Comparison of ENCODE assay signal across 10 mouse cellular contexts in genomic region chr7:19701069-19701761, GRCm38 (mm10). TPM values are rescaled to one million over a fixed set of nuclear protein-coding genes. Genes with fewer than 3 reads are reported as not detected.
DNase-seq lines count a peak whose midpoint lies in the region; ATAC-seq and TF ChIP-seq lines count a peak whose summit lies in the region.
"Had no signal": no experiment of that assay in that cellular context is flagged by ENCODE, and none has a peak within 500 bp of the region (broad histone marks: within the 10 kb centered on the region; RNA-seq: fewer than 3 reads in every experiment).

No protein-coding gene starts in this region.

- H3K4me1 ChIP-seq in cortical plate, adult 2 months (ENCODE audit: control insufficient read depth, insufficient read depth, low read length): peaks cover 4% of the 10 kb centered on the region; the same call in 1 of the 2 replicates
- peaks cover 12% of the 10 kb centered on the region for H3K4me1 ChIP-seq in limb, embryonic 11.5 days (ENCODE audit: control insufficient read depth, insufficient read depth, low read length)
- peaks cover 13% of the 10 kb centered on the region for H3K4me1 ChIP-seq in midbrain, embryonic 11.5 days (ENCODE audit: control insufficient read depth, insufficient read depth, low read length)

- peak overlapping the region; percentile 83; the same call in 1 of the 2 replicates for H3K27ac ChIP-seq in cortical plate, adult 2 months (ENCODE audit: insufficient read depth, low read length)
- H3K27ac ChIP-seq in limb, embryonic 11.5 days (replicated peaks; ENCODE audit: low read depth, low read length): no peak overlapping the region
- no peak overlapping the region for H3K27ac ChIP-seq in midbrain, embryonic 11.5 days (ENCODE audit: low read depth, low read length)

- peak; percentile 60 for TF ChIP-seq CTCF in cortical plate, adult 2 months (IDR thresholded peaks at IDR 0.05; ENCODE audit: extremely low read depth, insufficient read depth, low read length)

- no peak overlapping the region for H3K4me2 ChIP-seq in limb, embryonic 11.5 days (ENCODE audit: low read depth, severe bottlenecking)
- H3K4me2 ChIP-seq in midbrain, embryonic 11.5 days: no peak overlapping the region

- ATAC-seq in cerebellum, adult (ENCODE audit: insufficient number of reproducible peaks, low FRiP score, low TSS enrichment): 0 out of 2 replicates have a peak, but pooled peaks have one; percentile 54
- peak; percentile 69; the same call in 1 of the 2 replicates for ATAC-seq in limb, embryonic 11.5 days (ENCODE audit: insufficient number of reproducible peaks, low FRiP score, low TSS enrichment, low read depth)
- ATAC-seq in midbrain, embryonic 11.5 days (ENCODE audit: low FRiP score): peak; percentile 63

- 32% methylated on average over 22 of the region's 22 CpGs for WGBS in limb, embryonic 11.5 days
- 29% methylated on average over 22 of the region's 22 CpGs for WGBS in midbrain, embryonic 11.5 days

- DNase-seq in cerebellum, adult 11-12 months: no peak
- peak; percentile 98 for DNase-seq in heart, adult 11 months
- peak; percentile 85 for DNase-seq in kidney, adult 11 months
- peak; percentile 79 for DNase-seq in limb, embryonic 11.5 days (ENCODE audit: low spot score)
- peak; percentile 90 for DNase-seq in midbrain, embryonic 11.5 days (ENCODE audit: low spot score, missing footprints)
- peak; percentile 64 to 79 for DNase-seq in spleen, postnatal 4 days (ENCODE audit: low spot score in 2 of 2)

- no peak for TF ChIP-seq POLR2A in cortical plate, adult 2 months (IDR thresholded peaks at IDR 0.05; ENCODE audit: extremely low read depth, insufficient read depth, low read length)

- H3K9ac ChIP-seq in limb, embryonic 11.5 days (ENCODE audit: low read length): no peak overlapping the region
- no peak overlapping the region for H3K9ac ChIP-seq in midbrain, embryonic 11.5 days (ENCODE audit: low read length)

- H3K9me3 ChIP-seq in limb, embryonic 11.5 days (ENCODE audit: control insufficient read depth, low read length): no peaks in the 10 kb centered on the region
- H3K9me3 ChIP-seq in midbrain, embryonic 11.5 days (ENCODE audit: control insufficient read depth, low read length): peaks cover 4% of the 10 kb centered on the region; the same call in 1 of the 2 replicates

- H3K4me3 ChIP-seq in cortical plate, adult 2 months (ENCODE audit: insufficient read depth, low read length): no peak overlapping the region
- no peak overlapping the region for H3K4me3 ChIP-seq in limb, embryonic 11.5 days (ENCODE audit: low read depth, low read length)
- no peak overlapping the region for H3K4me3 ChIP-seq in midbrain, embryonic 11.5 days (ENCODE audit: low read depth, low read length)
- H3K4me3 ChIP-seq: megakaryocyte, embryonic 14.5 days had no signal

- H3K27me3 ChIP-seq in limb, embryonic 11.5 days (ENCODE audit: control insufficient read depth, insufficient read depth, low read length): no peaks in the 10 kb centered on the region
- H3K27me3 ChIP-seq in midbrain, embryonic 11.5 days (ENCODE audit: control insufficient read depth, insufficient read depth, low read length): no peaks in the 10 kb centered on the region

- H3K36me3 ChIP-seq in limb, embryonic 11.5 days (ENCODE audit: control insufficient read depth, insufficient read depth, low read length): peaks cover 5% of the 10 kb centered on the region; the same call in 1 of the 2 replicates
- H3K36me3 ChIP-seq in midbrain, embryonic 11.5 days (ENCODE audit: control insufficient read depth, insufficient read depth, low read length): peaks cover 13% of the 10 kb centered on the region

RNA-seq across cellular contexts. Expression of gene Apoe, which starts 2.2 kb away (rescaled TPM):
- 4,294 and 4,561 TPM in 2 replicates for polyA plus RNA-seq in cortical plate, adult 2 months (2012; rRNA removed)
- 83.0 and 83.4 TPM in 2 replicates for polyA plus RNA-seq in limb, embryonic 11.5 days (2014; fragmentation: Nextera tagmentation; extraction: Ambion mirVana)
- 180 and 196 TPM in 2 replicates for polyA plus RNA-seq in midbrain, embryonic 11.5 days (2014; fragmentation: Nextera tagmentation; extraction: Ambion mirVana)

RNA-seq across cellular contexts. Expression of gene Apoc1, which starts 8.8 kb away (rescaled TPM):
- 1.3 and 1.4 TPM in 2 replicates for polyA plus RNA-seq in cortical plate, adult 2 months (2012; rRNA removed)
- 4.5 and 5.0 TPM in 2 replicates for polyA plus RNA-seq in limb, embryonic 11.5 days (2014; fragmentation: Nextera tagmentation; extraction: Ambion mirVana)
- 1.9 and 3.2 TPM in 2 replicates for polyA plus RNA-seq in midbrain, embryonic 11.5 days (2014; fragmentation: Nextera tagmentation; extraction: Ambion mirVana)
- polyA plus RNA-seq: C2C12 had no signal

RNA-seq across cellular contexts. Expression of gene Tomm40, which starts 14.0 kb away (rescaled TPM):
- 108 TPM in 2 replicates for polyA plus RNA-seq in cortical plate, adult 2 months (2012; rRNA removed)
- 154 and 163 TPM in 2 replicates for polyA plus RNA-seq in limb, embryonic 11.5 days (2014; fragmentation: Nextera tagmentation; extraction: Ambion mirVana)
- 113 and 138 TPM in 2 replicates for polyA plus RNA-seq in midbrain, embryonic 11.5 days (2014; fragmentation: Nextera tagmentation; extraction: Ambion mirVana)

RNA-seq across cellular contexts. Expression of gene Apoc4, which starts 19.9 kb away (rescaled TPM):
- not detected in 2 replicates for polyA plus RNA-seq in cortical plate, adult 2 months (2012; rRNA removed)
- polyA plus RNA-seq in limb, embryonic 11.5 days (2014; fragmentation: Nextera tagmentation; extraction: Ambion mirVana): not detected in 2 replicates
- polyA plus RNA-seq in midbrain, embryonic 11.5 days (2014; fragmentation: Nextera tagmentation; extraction: Ambion mirVana): not detected in 2 replicates
- polyA plus RNA-seq: C2C12 had no signal

RNA-seq across cellular contexts. Expression of gene Gm44805, which starts 20.0 kb away (rescaled TPM):
- not detected in 2 replicates for polyA plus RNA-seq in cortical plate, adult 2 months (2012; rRNA removed)
- polyA plus RNA-seq in limb, embryonic 11.5 days (2014; fragmentation: Nextera tagmentation; extraction: Ambion mirVana): not detected in 2 replicates
- polyA plus RNA-seq in midbrain, embryonic 11.5 days (2014; fragmentation: Nextera tagmentation; extraction: Ambion mirVana): not detected in 2 replicates
- polyA plus RNA-seq: C2C12 had no signal

Comparison
In these comparisons a context has a peak if more than half of its experiments do, and no peak if none do; other contexts are left out.
1. RNA of gene Apoe, which starts 2.2 kb away (polyA plus RNA-seq): 4,294 to 4,561 TPM in cortical plate, adult 2 months; 180 to 196 TPM in midbrain, embryonic 11.5 days and 83.0 to 83.4 TPM in limb, embryonic 11.5 days; every median in the first group is over 10 times any median in the second.
2. Peak in every context shown above with its lines, with median percentiles within 50 percentile points of each other: ATAC-seq.